Mouse (Mus musculus): ENCODE measurements around the gene Abca14. TPM values are rescaled to one million over a fixed set of nuclear protein-coding genes. Genes with fewer than 3 reads are reported as not detected.

Gene Abca14
- total RNA-seq (2021) (not detected), polyA plus RNA-seq (2012; rRNA removed) (0.06 TPM in 1 of 2 replicates, not detected in the other)
- long read RNA-seq: 0 reads

DNA sequence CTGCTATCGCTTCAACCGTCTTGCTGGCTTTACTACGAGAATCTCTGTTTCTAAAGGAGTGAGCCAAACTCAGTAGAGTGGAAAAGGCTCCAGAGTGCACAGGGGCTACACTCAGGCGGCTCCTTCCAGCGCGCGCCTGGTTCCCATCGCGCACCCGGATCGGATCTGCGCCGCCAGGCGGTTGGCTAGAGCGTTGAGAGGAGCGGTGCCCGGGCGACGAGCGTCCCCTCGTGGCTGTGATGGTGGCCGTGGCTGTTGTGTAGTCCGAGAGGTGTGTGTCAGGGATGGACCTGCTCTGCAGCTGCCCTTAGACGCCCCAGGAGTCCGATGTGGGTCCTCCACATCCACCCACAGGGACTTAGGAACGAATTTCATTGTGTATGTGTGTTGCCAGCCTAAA, at the start of gene Abca14:
Gene Abca14, plus strand, starts transcription at position 173 of the 400 bp plus-strand sequence.
- H3K79me2 ChIP-seq (replicated peaks; ENCODE audit: control insufficient read depth, insufficient read depth, low read length): no peaks in the 10 kb centered on the region
- no peak for TF ChIP-seq POLR2A (IDR thresholded peaks at IDR 0.05; ENCODE audit: insufficient read depth, low read depth, low read length)
- TF ChIP-seq CTCF (IDR thresholded peaks at IDR 0.05): peak; percentile 99
- peak; percentile 74 for TF ChIP-seq EP300 (IDR thresholded peaks at IDR 0.05; ENCODE audit: insufficient read depth, low read depth, low read length)
- no peak within 1 kb of the TSS for H3K27ac ChIP-seq
- H3K36me3 ChIP-seq (ENCODE audit: control insufficient read depth, insufficient read depth, low read length): no peaks in the 10 kb centered on the region
- intact Hi-C loops (cut with DNase I): loop anchor here (1.0 to 10.0 kb wide), 3 partner anchors 79 to 355 kb away; partner anchors contain the start of gene Dnah3
- 7% methylated on average over 26 of the region's 26 CpGs for WGBS
- peaks cover 5% of the 10 kb centered on the region for H3K4me1 ChIP-seq (ENCODE audit: control insufficient read depth, insufficient read depth, low read length)
- H3K27me3 ChIP-seq (ENCODE audit: control insufficient read depth, insufficient read depth, low read length): peaks cover 6% of the 10 kb centered on the region
- DNase-seq: peak; percentile 82 to 86
- no peak within 1 kb of the TSS for H3K4me3 ChIP-seq
- no peak within 1 kb of the TSS for H3K9ac ChIP-seq (ENCODE audit: low read depth, low read length)

DNA sequence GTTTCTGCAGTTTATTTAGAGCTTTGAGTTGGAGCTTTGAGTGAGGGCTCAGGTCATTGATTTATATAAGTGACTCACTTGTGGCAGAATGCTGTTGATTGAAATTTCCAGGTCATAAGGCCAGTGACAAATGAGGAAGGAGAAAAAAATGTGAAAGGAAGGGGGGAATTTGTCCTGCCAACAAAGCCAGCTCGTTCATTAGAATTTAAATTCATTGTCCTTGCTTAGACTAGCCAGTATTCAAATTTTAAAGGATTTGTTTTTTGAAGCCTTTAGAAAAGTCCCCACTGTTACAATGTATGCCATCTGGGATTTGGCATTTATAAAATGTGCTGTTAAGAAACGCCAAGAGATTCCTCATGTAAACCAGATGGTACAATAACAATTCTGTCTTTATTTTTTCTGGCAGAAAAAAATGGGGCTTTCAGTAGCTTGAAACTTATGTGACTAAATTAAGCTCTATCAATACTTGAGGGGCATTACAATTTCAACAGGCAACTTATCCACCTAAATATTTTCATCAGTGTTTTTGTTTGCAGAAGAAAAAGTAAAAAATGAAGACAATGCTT, 46.8 kb upstream of the Abca14 start:
- Histone ChIP-seq H3K4me3 (no peak overlapping the region), H3K36me3 (ENCODE audit: control insufficient read depth, insufficient read depth, low read length) (no peaks in the 10 kb centered on the region), H3K27ac (no peak overlapping the region), H3K79me2 (replicated peaks; ENCODE audit: control insufficient read depth, insufficient read depth, low read length) (no peaks in the 10 kb centered on the region), H3K4me1 (ENCODE audit: control insufficient read depth, insufficient read depth, low read length) (no peaks in the 10 kb centered on the region), H3K9ac (ENCODE audit: low read depth, low read length) (no peak overlapping the region), H3K27me3 (ENCODE audit: control insufficient read depth, insufficient read depth, low read length) (no peaks in the 10 kb centered on the region)
- intact Hi-C loops (cut with DNase I): no loop called here
- 30% methylated on average over 2 of the region's 2 CpGs for WGBS
- DNase-seq: no peak
- TF ChIP-seq POLR2A (IDR thresholded peaks at IDR 0.05; ENCODE audit: insufficient read depth, low read depth, low read length): no peak
- no peak for TF ChIP-seq EP300 (IDR thresholded peaks at IDR 0.05; ENCODE audit: insufficient read depth, low read depth, low read length)
- no peak for TF ChIP-seq CTCF (IDR thresholded peaks at IDR 0.05)

DNA sequence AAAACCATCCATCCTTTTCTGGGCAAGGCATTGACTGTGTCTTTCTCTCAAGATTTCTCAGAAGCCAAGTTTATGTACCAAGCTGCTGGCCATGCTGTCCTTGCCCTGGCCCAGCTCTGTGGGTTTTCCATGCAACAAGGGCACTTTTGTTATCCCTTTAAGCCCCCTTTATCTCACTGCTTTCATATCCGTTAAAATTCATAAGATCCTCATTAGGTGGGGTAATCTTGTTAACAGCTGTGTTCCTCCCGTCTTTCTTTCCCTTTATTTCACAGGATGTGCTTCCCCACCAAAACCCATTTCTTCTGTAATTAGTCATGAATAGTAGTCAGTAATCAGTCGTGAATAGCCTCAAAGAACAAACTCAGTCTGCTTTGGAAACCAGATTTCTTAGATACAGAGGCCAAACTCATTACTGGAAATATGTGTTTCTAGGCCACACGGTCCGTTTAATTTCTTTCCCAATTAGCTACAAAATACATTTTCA, 46.1 kb upstream of the Abca14 start:
- H3K9ac ChIP-seq (ENCODE audit: low read depth, low read length): no peak overlapping the region
- DNase-seq: no peak
- no peaks in the 10 kb centered on the region for H3K36me3 ChIP-seq (ENCODE audit: control insufficient read depth, insufficient read depth, low read length)
- no peaks in the 10 kb centered on the region for H3K79me2 ChIP-seq (replicated peaks; ENCODE audit: control insufficient read depth, insufficient read depth, low read length)
- no peaks in the 10 kb centered on the region for H3K4me1 ChIP-seq (ENCODE audit: control insufficient read depth, insufficient read depth, low read length)
- 47% methylated on average over 5 of the region's 5 CpGs for WGBS
- H3K27me3 ChIP-seq (ENCODE audit: control insufficient read depth, insufficient read depth, low read length): no peaks in the 10 kb centered on the region
- H3K4me3 ChIP-seq: no peak overlapping the region
- no peak overlapping the region for H3K27ac ChIP-seq
- TF ChIP-seq EP300 (IDR thresholded peaks at IDR 0.05; ENCODE audit: insufficient read depth, low read depth, low read length): no peak
- intact Hi-C loops (cut with DNase I): no loop called here

DNA sequence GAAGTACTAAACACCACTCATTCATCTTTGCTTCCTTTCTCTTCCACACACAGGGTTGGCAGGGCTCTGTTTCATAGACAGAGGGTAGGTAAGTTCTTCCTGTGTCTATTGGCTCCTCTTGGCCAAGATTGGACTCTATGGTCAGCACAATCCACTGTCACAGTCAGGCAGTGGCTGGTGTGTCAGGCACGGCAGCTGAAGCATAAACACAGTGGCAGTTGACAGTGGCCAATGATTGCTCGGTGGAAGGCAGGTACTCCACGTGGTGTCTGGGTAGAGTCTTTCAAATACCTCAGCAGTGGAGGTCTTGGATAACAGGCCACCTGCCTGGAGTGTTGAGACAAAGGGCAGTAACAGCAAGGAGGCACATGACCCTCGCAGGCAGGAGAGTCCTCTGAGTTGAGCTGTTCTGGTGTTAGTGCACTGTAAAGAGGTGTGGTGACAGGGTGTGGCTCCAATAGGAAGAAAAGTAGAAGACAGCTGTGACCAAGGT, 45.6 kb upstream of the Abca14 start:
- no peak for TF ChIP-seq CTCF (IDR thresholded peaks at IDR 0.05)
- no peak for TF ChIP-seq EP300 (IDR thresholded peaks at IDR 0.05; ENCODE audit: insufficient read depth, low read depth, low read length)
- no peak for TF ChIP-seq POLR2A (IDR thresholded peaks at IDR 0.05; ENCODE audit: insufficient read depth, low read depth, low read length)
- no peaks in the 10 kb centered on the region for H3K27me3 ChIP-seq (ENCODE audit: control insufficient read depth, insufficient read depth, low read length)
- DNase-seq: no peak
- intact Hi-C loops (cut with DNase I): no loop called here
- no peak overlapping the region for H3K9ac ChIP-seq (ENCODE audit: low read depth, low read length)
- no peaks in the 10 kb centered on the region for H3K4me1 ChIP-seq (ENCODE audit: control insufficient read depth, insufficient read depth, low read length)
- H3K27ac ChIP-seq: no peak overlapping the region
- H3K79me2 ChIP-seq (replicated peaks; ENCODE audit: control insufficient read depth, insufficient read depth, low read length): no peaks in the 10 kb centered on the region
- H3K36me3 ChIP-seq (ENCODE audit: control insufficient read depth, insufficient read depth, low read length): no peaks in the 10 kb centered on the region
- 53% methylated on average over 4 of the region's 4 CpGs for WGBS
- no peak overlapping the region for H3K4me3 ChIP-seq

DNA sequence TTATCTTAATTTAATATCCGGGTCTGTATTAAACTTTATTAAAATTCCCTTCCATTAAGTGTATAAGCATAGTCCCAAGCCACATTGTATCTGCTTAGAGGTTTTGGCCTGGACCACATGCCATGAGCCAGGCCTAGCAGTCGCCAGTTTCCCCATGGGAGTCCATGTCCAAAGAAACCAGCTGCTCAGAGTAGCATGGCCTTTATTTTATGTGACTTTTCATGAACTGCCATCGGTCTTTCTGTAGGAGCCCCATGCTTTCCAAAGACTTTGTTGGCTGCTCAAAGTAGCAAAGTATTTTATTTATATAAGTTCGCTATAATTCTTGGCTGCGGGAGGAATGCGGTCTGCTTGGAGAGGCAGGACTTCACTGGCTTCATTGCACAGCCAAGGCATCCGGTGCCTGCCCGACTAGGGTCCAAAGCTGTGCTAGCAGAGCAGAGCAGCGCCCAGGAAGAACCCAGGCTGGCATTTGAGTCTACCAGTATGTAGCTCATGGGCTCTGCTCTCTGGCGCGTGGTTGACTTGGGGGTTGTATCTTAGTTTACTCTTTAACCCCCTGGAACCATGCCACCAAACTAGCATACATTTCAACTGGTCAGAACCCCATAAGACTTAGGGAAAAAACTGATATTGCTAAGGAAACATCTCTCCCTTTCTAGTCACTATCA, 40.0 kb upstream of the Abca14 start:
- H3K9ac ChIP-seq (ENCODE audit: low read depth, low read length): no peak overlapping the region
- H3K4me3 ChIP-seq: no peak overlapping the region
- 80% methylated on average over 11 of the region's 11 CpGs for WGBS
- H3K79me2 ChIP-seq (replicated peaks; ENCODE audit: control insufficient read depth, insufficient read depth, low read length): no peaks in the 10 kb centered on the region
- DNase-seq: no peak
- no peak overlapping the region for H3K27ac ChIP-seq
- intact Hi-C loops (cut with DNase I): no loop called here
- no peaks in the 10 kb centered on the region for H3K36me3 ChIP-seq (ENCODE audit: control insufficient read depth, insufficient read depth, low read length)
- no peaks in the 10 kb centered on the region for H3K27me3 ChIP-seq (ENCODE audit: control insufficient read depth, insufficient read depth, low read length)
- no peaks in the 10 kb centered on the region for H3K4me1 ChIP-seq (ENCODE audit: control insufficient read depth, insufficient read depth, low read length)
- TF ChIP-seq CTCF (IDR thresholded peaks at IDR 0.05) (no peak), POLR2A (IDR thresholded peaks at IDR 0.05; ENCODE audit: insufficient read depth, low read depth, low read length) (no peak), EP300 (IDR thresholded peaks at IDR 0.05; ENCODE audit: insufficient read depth, low read depth, low read length) (no peak)

DNA sequence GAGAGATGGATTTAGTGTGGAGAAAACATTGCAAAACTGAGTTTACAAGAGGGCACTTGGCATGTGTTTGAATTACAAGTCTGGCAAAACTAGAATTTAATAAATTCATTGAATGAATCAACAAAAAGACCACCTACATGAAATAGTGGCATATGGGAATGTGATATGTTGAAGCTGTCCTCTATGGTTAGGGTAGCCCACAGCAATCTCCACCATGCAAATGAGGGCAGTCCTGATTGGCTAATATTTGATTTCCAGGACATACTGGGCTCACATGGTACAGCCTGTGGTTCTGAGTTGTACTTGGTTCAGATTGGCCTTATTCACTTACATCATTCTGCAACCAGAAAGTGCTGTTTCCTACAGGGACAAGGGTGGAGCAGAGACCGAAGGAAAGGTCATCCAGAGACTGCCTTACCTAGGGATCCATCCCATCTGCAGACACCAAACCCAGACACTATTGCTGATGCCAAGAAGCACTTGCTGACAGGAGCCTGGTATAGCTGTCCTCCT, 31.5 kb upstream of the Abca14 start:
- TF ChIP-seq POLR2A (IDR thresholded peaks at IDR 0.05; ENCODE audit: insufficient read depth, low read depth, low read length): no peak
- no peak for TF ChIP-seq EP300 (IDR thresholded peaks at IDR 0.05; ENCODE audit: insufficient read depth, low read depth, low read length)
- TF ChIP-seq CTCF (IDR thresholded peaks at IDR 0.05): no peak
- intact Hi-C loops (cut with DNase I): no loop called here

More for the DNA sequence above, 31.5 kb upstream of the Abca14 start:
- no peaks in the 10 kb centered on the region for H3K36me3 ChIP-seq (ENCODE audit: control insufficient read depth, insufficient read depth, low read length)
- H3K9ac ChIP-seq (ENCODE audit: low read depth, low read length): no peak overlapping the region
- no peaks in the 10 kb centered on the region for H3K79me2 ChIP-seq (replicated peaks; ENCODE audit: control insufficient read depth, insufficient read depth, low read length)
- H3K27me3 ChIP-seq (ENCODE audit: control insufficient read depth, insufficient read depth, low read length): no peaks in the 10 kb centered on the region
- no peaks in the 10 kb centered on the region for H3K4me1 ChIP-seq (ENCODE audit: control insufficient read depth, insufficient read depth, low read length)
- 84% methylated on average over 1 of the region's 1 CpGs for WGBS
- DNase-seq: no peak
- no peak overlapping the region for H3K4me3 ChIP-seq
- no peak overlapping the region for H3K27ac ChIP-seq

Data from heart, adult 2 months (tissue).